Mouse (Mus musculus) midbrain, embryonic 11.5 days (tissue): ENCODE measurements around the gene Rmnd5b. TPM values are rescaled to one million over a fixed set of nuclear protein-coding genes. Genes with fewer than 3 reads are reported as not detected.
A peak's percentile ranks its signal among the peaks of the same experiment; 100 is the strongest.

Source experiments
- ATAC-seq: fragments of 200-750 bp; cut with Nextera tagmentation; 2 replicates; pipeline ENCODE4 v1.8.0; 2017; ENCODE audit warnings: moderate TSS enrichment, moderate library complexity; ENCODE audit not compliant: low FRiP score
- DNase-seq: peaks from one replicate; pipeline ENCODE4 v3.0.0; 2015; ENCODE audit warnings: low spot score; ENCODE audit errors: missing footprints
- H3K27ac ChIP-seq: fragments of 300-500 bp; sonication (generic); 2 replicates; pipeline ENCODE4 v1.5.1; 2014; ENCODE audit warnings: low read depth, low read length
- H3K27me3 ChIP-seq: fragments of 300-500 bp; sonication (generic); 2 replicates; pipeline ENCODE4 v1.6.1; 2014; ENCODE audit warnings: mild to moderate bottlenecking, low read length, moderate library complexity, mixed read lengths; ENCODE audit not compliant: control insufficient read depth, insufficient read depth
- H3K36me3 ChIP-seq: fragments of 300-500 bp; sonication (generic); 2 replicates; pipeline ENCODE4 v1.6.1; 2014; ENCODE audit warnings: mild to moderate bottlenecking, low read length, moderate library complexity, mixed read lengths; ENCODE audit not compliant: control insufficient read depth, insufficient read depth
- H3K4me1 ChIP-seq: fragments of 300-500 bp; sonication (generic); 2 replicates; pipeline ENCODE4 v1.6.1; 2014; ENCODE audit warnings: low read length; ENCODE audit not compliant: control insufficient read depth, insufficient read depth
- H3K4me2 ChIP-seq: fragments of 300-500 bp; sonication (generic); 2 replicates; pipeline ENCODE4 v1.6.1; 2014; ENCODE audit warnings: mild to moderate bottlenecking, moderate library complexity
- H3K4me3 ChIP-seq: fragments of 300-500 bp; sonication (generic); 2 replicates; pipeline ENCODE4 v1.5.1; 2014; ENCODE audit warnings: low read depth, low read length
- H3K9ac ChIP-seq: fragments of 300-500 bp; sonication (generic); 2 replicates; pipeline ENCODE4 v1.6.1; 2014; ENCODE audit warnings: low read length
- H3K9me3 ChIP-seq: fragments of 300-500 bp; sonication (generic); 2 replicates; pipeline ENCODE4 v1.6.1; 2016; ENCODE audit warnings: low read length; ENCODE audit not compliant: control insufficient read depth
- WGBS: fragments of 180-500 bp; shearing (Covaris S2); extraction: QIAGEN DNeasy Blood & Tissue Kit; methylation state at CpG from one replicate; pipeline ENCODE4 v1.1.7; 2014; 5-methylcytosine and 5-hydroxymethylcytosine counted together
- polyA plus RNA-seq: library from polyadenylated mRNA; unstranded; fragments of >200 nt; fragmentation: Nextera tagmentation; extraction: Ambion mirVana; gene quantifications from 2 replicates; pipeline ENCODE4 v1.2.1, GENCODE M21; 2014

The Rmnd5b gene
- polyA plus RNA-seq, 1 experiment from 2014 or later, result 41.5 TPM

GRCm38 (mm10) chr11:51607096-51607738 is 28.5 kb downstream of the Rmnd5b start:
- WGBS, result 10% methylated on average over 15 of the region's 15 CpGs
- ATAC-seq (peak; percentile 75), DNase-seq (no peak)
- Histone ChIP-seq H3K36me3 (peaks cover 24% of the 10 kb centered on the region), H3K4me1 (peaks cover 21% of the 10 kb centered on the region), H3K9me3 (no peaks in the 10 kb centered on the region), H3K27me3 (no peaks in the 10 kb centered on the region), H3K9ac (peak overlapping the region; percentile 100), H3K4me3 (peak overlapping the region; percentile 100), H3K27ac (peak overlapping the region; percentile 80), H3K4me2 (peak overlapping the region; percentile 54)

- H3K9ac ChIP-seq, result peak within 1 kb of the TSS; percentile 100
- H3K36me3 ChIP-seq, result peaks cover 31% of the 10 kb centered on the region
- WGBS, result under 1% methylated on average over 91 of the region's 91 CpGs
- H3K4me2 ChIP-seq, result peak within 1 kb of the TSS; percentile 94
- H3K4me1 ChIP-seq, result peaks cover 25% of the 10 kb centered on the region
- H3K27ac ChIP-seq, result peak within 1 kb of the TSS; percentile 93
- DNase-seq (peak; percentile 100), ATAC-seq (peak; percentile 95)
- H3K27me3 ChIP-seq, result no peaks in the 10 kb centered on the region
- H3K9me3 ChIP-seq, result no peaks in the 10 kb centered on the region
- H3K4me3 ChIP-seq, result peak within 1 kb of the TSS; percentile 100
These were observed 29.1 kb downstream of the Rmnd5b start, which contains the start of gene Hnrnpab for GRCm38 (mm10) chr11:51606447-51607095. TSS of gene Hnrnpab (minus strand) at chr11:51606847.

GRCm38 (mm10) chr11:51605602-51606446 is 29.9 kb downstream of the Rmnd5b start:
- Histone ChIP-seq H3K36me3 (peaks cover 37% of the 10 kb centered on the region), H3K9ac (peak overlapping the region; percentile 100), H3K27me3 (no peaks in the 10 kb centered on the region), H3K4me3 (peak overlapping the region; percentile 100), H3K4me1 (peaks cover 27% of the 10 kb centered on the region), H3K4me2 (peak overlapping the region; percentile 94), H3K9me3 (no peaks in the 10 kb centered on the region), H3K27ac (peak overlapping the region; percentile 93)
- DNase-seq (peak; percentile 97), ATAC-seq (peak; percentile 51)
- WGBS, result under 1% methylated on average over 79 of the region's 81 CpGs

- H3K4me3 ChIP-seq, result no peak overlapping the region
- peaks cover 23% of the 10 kb centered on the region for H3K4me1 ChIP-seq
- 93% methylated on average over 3 of the region's 3 CpGs for WGBS
These were observed 33.4 kb downstream of the Rmnd5b start for GRCm38 (mm10) chr11:51602253-51602652.

GRCm38 (mm10) chr11:51597553-51597952 is 38.1 kb downstream of the Rmnd5b start:
- Histone ChIP-seq H3K9ac (no peak overlapping the region), H3K4me3 (no peak overlapping the region), H3K4me1 (peaks cover 9% of the 10 kb centered on the region), H3K27ac (no peak overlapping the region), H3K4me2 (no peak overlapping the region), H3K9me3 (no peaks in the 10 kb centered on the region), H3K27me3 (no peaks in the 10 kb centered on the region), H3K36me3 (peaks cover 66% of the 10 kb centered on the region)
- WGBS, result 83% methylated on average over 2 of the region's 2 CpGs
- DNase-seq, result no peak
- no peak for ATAC-seq

More at GRCm38 (mm10) chr11:51602253-51602652, 33.4 kb downstream of the Rmnd5b start:
- H3K27me3 ChIP-seq, result no peaks in the 10 kb centered on the region
- DNase-seq (peak; percentile 90), ATAC-seq (no peak)
- no peak overlapping the region for H3K4me2 ChIP-seq
- H3K36me3 ChIP-seq, result peaks cover 66% of the 10 kb centered on the region
- no peak overlapping the region for H3K9ac ChIP-seq
- H3K9me3 ChIP-seq, result no peaks in the 10 kb centered on the region
- H3K27ac ChIP-seq, result no peak overlapping the region

- no peak overlapping the region for H3K4me3 ChIP-seq
- H3K27ac ChIP-seq, result no peak overlapping the region
- H3K4me1 ChIP-seq, result no peaks in the 10 kb centered on the region; the same call in 1 of the 2 replicates
- peaks cover 60% of the 10 kb centered on the region for H3K36me3 ChIP-seq
- no peak for ATAC-seq
- H3K9me3 ChIP-seq, result no peaks in the 10 kb centered on the region
- H3K9ac ChIP-seq, result no peak overlapping the region
- H3K27me3 ChIP-seq, result no peaks in the 10 kb centered on the region
- no peak for DNase-seq
- WGBS, result 95% methylated on average over 1 of the region's 1 CpGs
- H3K4me2 ChIP-seq, result no peak overlapping the region
These were observed 40.1 kb downstream of the Rmnd5b start for GRCm38 (mm10) chr11:51595459-51596083.

GRCm38 (mm10) chr11:51594715-51595350 is 40.9 kb downstream of the Rmnd5b start:
- 82% methylated on average over 3 of the region's 3 CpGs for WGBS
- DNase-seq, result peak; percentile 85
- H3K4me1 ChIP-seq, result no peaks in the 10 kb centered on the region; the same call in 1 of the 2 replicates
- no peak for ATAC-seq
- H3K9me3 ChIP-seq, result no peaks in the 10 kb centered on the region
- H3K9ac ChIP-seq, result no peak overlapping the region
- H3K27ac ChIP-seq, result no peak overlapping the region
- H3K4me2 ChIP-seq, result no peak overlapping the region
- no peaks in the 10 kb centered on the region for H3K27me3 ChIP-seq
- H3K4me3 ChIP-seq, result no peak overlapping the region
- H3K36me3 ChIP-seq, result peaks cover 60% of the 10 kb centered on the region

GRCm38 (mm10) chr11:51593849-51594248 is 41.8 kb downstream of the Rmnd5b start:
- Histone ChIP-seq H3K9me3 (no peaks in the 10 kb centered on the region), H3K4me1 (no peaks in the 10 kb centered on the region; the same call in 1 of the 2 replicates), H3K36me3 (peaks cover 59% of the 10 kb centered on the region), H3K4me3 (no peak overlapping the region), H3K4me2 (no peak overlapping the region), H3K9ac (no peak overlapping the region), H3K27ac (no peak overlapping the region), H3K27me3 (no peaks in the 10 kb centered on the region)
- ATAC-seq, result no peak
- WGBS, result 94% methylated on average over 6 of the region's 6 CpGs
- DNase-seq, result no peak
